Comparison of ENCODE assay signal across 8 mouse cellular contexts in the genomic region with DNA sequence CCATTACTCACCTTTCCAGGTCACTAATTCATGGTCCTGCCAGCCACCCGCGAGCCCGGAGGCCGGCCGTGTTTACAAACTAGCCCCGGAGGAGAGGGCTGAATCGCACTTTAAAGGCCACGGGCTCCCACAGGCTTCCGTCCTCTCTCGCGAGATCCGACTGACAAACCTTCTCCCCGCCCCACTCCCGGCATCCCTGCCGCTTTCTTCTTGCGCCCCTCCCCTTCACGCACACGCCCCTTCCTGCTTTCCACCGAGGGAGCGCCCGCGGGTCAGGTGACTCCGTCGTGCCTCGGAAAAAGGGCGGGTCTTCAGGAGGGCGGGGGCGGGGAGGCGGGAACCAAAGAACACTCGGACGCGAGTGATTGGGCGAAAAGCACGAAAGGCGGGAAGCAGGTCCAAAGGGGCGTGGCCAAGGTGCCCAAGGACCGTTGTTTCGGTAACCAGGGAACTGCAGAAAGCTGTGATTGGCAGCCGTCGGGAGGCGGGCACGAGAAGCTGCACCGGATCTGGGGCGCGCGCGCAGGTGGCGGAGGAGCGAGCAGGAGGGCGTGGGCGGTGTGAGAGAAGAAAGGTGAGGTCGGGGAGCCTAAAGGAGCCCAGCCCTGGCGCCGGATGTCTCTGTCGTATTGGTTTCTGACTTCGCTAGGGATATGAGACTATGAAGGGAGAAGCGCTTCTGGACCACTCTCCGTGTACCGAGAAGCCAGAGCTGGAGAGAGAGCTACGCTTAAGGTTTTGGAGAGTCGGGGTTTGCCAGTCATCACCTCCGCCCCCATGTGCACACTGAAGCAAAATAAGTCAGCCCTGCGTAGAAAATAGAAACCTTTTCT. TPM values are rescaled to one million over a fixed set of nuclear protein-coding genes. Genes with fewer than 3 reads are reported as not detected.
A peak's percentile ranks its signal among the peaks of the same experiment; 100 is the strongest.
DNase-seq lines count a peak whose midpoint lies in the region; ATAC-seq and TF ChIP-seq lines count a peak whose summit lies in the region.

Gene Atf2, minus strand, starts transcription at position 176 of the 833 bp plus-strand sequence.

- TF ChIP-seq EP300 in ES-Bruce4 (IDR thresholded peaks at IDR 0.05; ENCODE audit: insufficient read depth, low read depth, low read length), result no peak
- peak; percentile 89 for TF ChIP-seq EP300 in liver, postnatal 0 days (IDR thresholded peaks at IDR 0.05; ENCODE audit: low read depth)

- peak; percentile 99 for DNase-seq in heart, postnatal 10 days
- peak; percentile 99 for DNase-seq in large intestine, adult 2 months (ENCODE audit: low read depth, low spot score)
- DNase-seq in liver, postnatal 0 days, result peak; percentile 99
- peak; percentile 99 for DNase-seq in testis, postnatal 10 days (ENCODE audit: low spot score)

- peak within 1 kb of the TSS; percentile 83 for H3K4me2 ChIP-seq in forebrain, embryonic 13.5 days
- peak within 1 kb of the TSS; percentile 79 for H3K4me2 ChIP-seq in liver, postnatal 0 days (ENCODE audit: low read depth, low read length)
- H3K4me2 ChIP-seq in neural tube, embryonic 14.5 days (ENCODE audit: low read depth, low read length), result peak within 1 kb of the TSS; percentile 80

- peak; percentile 83 for TF ChIP-seq POLR2A in ES-Bruce4 (IDR thresholded peaks at IDR 0.05; ENCODE audit: insufficient read depth, low read length)

- no peak for TF ChIP-seq CTCF in ES-Bruce4 (IDR thresholded peaks at IDR 0.05; ENCODE audit: low read depth, low read length)
- no peak for TF ChIP-seq CTCF in liver, postnatal 0 days (IDR thresholded peaks at IDR 0.05; ENCODE audit: low read depth)

- no peaks in the 10 kb centered on the region for H3K36me3 ChIP-seq in ES-Bruce4 (ENCODE audit: control insufficient read depth, insufficient read depth, low read length, poor library complexity, severe bottlenecking)
- no peaks in the 10 kb centered on the region for H3K36me3 ChIP-seq in forebrain, embryonic 13.5 days (ENCODE audit: poor library complexity, severe bottlenecking)
- H3K36me3 ChIP-seq in liver, postnatal 0 days (replicated peaks; ENCODE audit: insufficient read depth, low read length), result 0 out of 2 replicates have a peak, but pooled peaks cover 2% of the 10 kb centered on the region
- H3K36me3 ChIP-seq in neural tube, embryonic 14.5 days (ENCODE audit: control insufficient read depth, insufficient read depth, low read length), result no peaks in the 10 kb centered on the region

- no peaks in the 10 kb centered on the region for H3K9me3 ChIP-seq in ES-Bruce4 (replicated peaks; ENCODE audit: control insufficient read depth, insufficient read depth, low read length, poor library complexity, severe bottlenecking)
- no peaks in the 10 kb centered on the region for H3K9me3 ChIP-seq in forebrain, embryonic 13.5 days (replicated peaks)
- H3K9me3 ChIP-seq in liver, postnatal 0 days (ENCODE audit: low read length), result no peaks in the 10 kb centered on the region
- H3K9me3 ChIP-seq in neural tube, embryonic 14.5 days (ENCODE audit: control insufficient read depth, low read length), result no peaks in the 10 kb centered on the region

- peak within 1 kb of the TSS; percentile 84 for H3K9ac ChIP-seq in ES-Bruce4 (ENCODE audit: low read depth, poor library complexity, severe bottlenecking)
- peak within 1 kb of the TSS; percentile 97 for H3K9ac ChIP-seq in forebrain, embryonic 13.5 days
- H3K9ac ChIP-seq in liver, postnatal 0 days (replicated peaks), result peak within 1 kb of the TSS; percentile 95
- peak within 1 kb of the TSS; percentile 98 for H3K9ac ChIP-seq in neural tube, embryonic 14.5 days (replicated peaks; ENCODE audit: low read depth, low read length)

- peak; percentile 93 for ATAC-seq in cerebellum, adult (ENCODE audit: insufficient number of reproducible peaks, low FRiP score, low TSS enrichment)
- ATAC-seq in forebrain, embryonic 13.5 days, result peak; percentile 97
- ATAC-seq in liver, postnatal 0 days, result peak; percentile 96
- peak; percentile 96 for ATAC-seq in neural tube, embryonic 14.5 days (ENCODE audit: low read depth)

- under 1% methylated on average over 63 of the region's 63 CpGs for WGBS in forebrain, embryonic 13.5 days
- under 1% methylated on average over 63 of the region's 63 CpGs for WGBS in large intestine, adult 2 months
- under 1% methylated on average over 62 of the region's 63 CpGs for WGBS in liver, postnatal 0 days (ENCODE audit: insufficient replicate concordance)
- under 1% methylated on average over 63 of the region's 63 CpGs for WGBS in neural tube, embryonic 14.5 days

- intact Hi-C loops in heart, postnatal 10 days (cut with DNase I), result loop anchor here (2.0 to 5.0 kb wide), 2 partner anchors 18 to 1130 kb away; partner anchors contain the start of gene Atp5g3

- H3K27ac ChIP-seq in ES-Bruce4 (ENCODE audit: insufficient read depth, low read length), result peak within 1 kb of the TSS; percentile 84
- H3K27ac ChIP-seq in forebrain, embryonic 13.5 days, result peak within 1 kb of the TSS; percentile 88
- H3K27ac ChIP-seq in liver, postnatal 0 days (ENCODE audit: low read depth), result peak within 1 kb of the TSS; percentile 92
- peak within 1 kb of the TSS; percentile 91 for H3K27ac ChIP-seq in neural tube, embryonic 14.5 days (ENCODE audit: low read depth, low read length)

- no peaks in the 10 kb centered on the region for H3K4me1 ChIP-seq in ES-Bruce4 (ENCODE audit: control insufficient read depth, insufficient read depth, low read length)
- H3K4me1 ChIP-seq in forebrain, embryonic 13.5 days, result peaks cover 12% of the 10 kb centered on the region
- peaks cover 10% of the 10 kb centered on the region for H3K4me1 ChIP-seq in liver, postnatal 0 days (ENCODE audit: insufficient read depth)
- H3K4me1 ChIP-seq in neural tube, embryonic 14.5 days (ENCODE audit: control insufficient read depth, insufficient read depth, low read length), result no peaks in the 10 kb centered on the region

- peak within 1 kb of the TSS; percentile 95 for H3K4me3 ChIP-seq in ES-Bruce4 (ENCODE audit: low read depth, low read length)
- peak within 1 kb of the TSS; percentile 99 for H3K4me3 ChIP-seq in forebrain, embryonic 13.5 days
- peak within 1 kb of the TSS; percentile 88 for H3K4me3 ChIP-seq in liver, postnatal 0 days (ENCODE audit: low read depth, low read length)
- H3K4me3 ChIP-seq in neural tube, embryonic 14.5 days (ENCODE audit: low read depth, low read length), result peak within 1 kb of the TSS; percentile 92

- no peaks in the 10 kb centered on the region for H3K27me3 ChIP-seq in ES-Bruce4 (ENCODE audit: control insufficient read depth, insufficient read depth, low read length, poor library complexity, severe bottlenecking)
- no peaks in the 10 kb centered on the region for H3K27me3 ChIP-seq in forebrain, embryonic 13.5 days
- H3K27me3 ChIP-seq in liver, postnatal 0 days (ENCODE audit: insufficient read depth, low read length), result no peaks in the 10 kb centered on the region
- peaks cover 6% of the 10 kb centered on the region; the same call in 1 of the 2 replicates for H3K27me3 ChIP-seq in neural tube, embryonic 14.5 days (ENCODE audit: control insufficient read depth, insufficient read depth, low read length)

RNA-seq across cellular contexts. Expression of gene Atf2, which starts in this region (rescaled TPM):
- polyA plus RNA-seq in ES-Bruce4 (2011; ENCODE audit: insufficient read depth, insufficient read length, low read depth, missing spikeins), result 92.0 and 95.1 TPM in 2 replicates
- 99.9 and 103 TPM in 2 replicates for polyA plus RNA-seq in forebrain, embryonic 13.5 days (2015; fragmentation: Nextera tagmentation; extraction: Ambion mirVana)
- total RNA-seq in heart, postnatal 10 days (2021), result 10 to 100 TPM; 43.8 to 47.0 TPM
- 7.3 and 10.4 TPM in 2 replicates for polyA plus RNA-seq in large intestine, adult 2 months (2012; rRNA removed)
- polyA plus RNA-seq in liver, postnatal 0 days (2015; fragmentation: Nextera tagmentation; extraction: Ambion mirVana), result 14.4 and 14.9 TPM in 2 replicates
- polyA plus RNA-seq in neural tube, embryonic 14.5 days (2014; fragmentation: Nextera tagmentation; extraction: Ambion mirVana), result 117 and 130 TPM in 2 replicates

Comparison
In these comparisons a context has a peak if more than half of its experiments do, and no peak if none do; other contexts are left out.
1. Peak in every context shown above with its lines: DNase-seq, ATAC-seq, H3K4me3 ChIP-seq and H3K27ac ChIP-seq.